Mouse (Mus musculus): ENCODE measurements at regions not wholly inside any gene's neighbourhood (a gene's known extent, or its start where the extent isn't known, plus 50 kb on each side); places are given as distances from the start of the nearest gene placed in this dataset.

GRCm38 (mm10) chr8:34478891-34479290, 367.4 kb upstream of the Gm10131 start:
- TF ChIP-seq POLR2A (IDR thresholded peaks at IDR 0.05; ENCODE audit: extremely low read depth, insufficient read depth, low read length) (no peak), CTCF (IDR thresholded peaks at IDR 0.05; ENCODE audit: low read depth, low read length) (no peak)
